Comparison of ENCODE assay signal across 8 mouse cellular contexts in genomic region chr5:74536180-74536947, GRCm38 (mm10). TPM values are rescaled to one million over a fixed set of nuclear protein-coding genes. Genes with fewer than 3 reads are reported as not detected.
DNase-seq lines count a peak whose midpoint lies in the region; ATAC-seq and TF ChIP-seq lines count a peak whose summit lies in the region.
"Had no signal": no experiment of that assay in that cellular context is flagged by ENCODE, and none has a peak within 500 bp of the region (broad histone marks: within the 10 kb centered on the region; RNA-seq: fewer than 3 reads in every experiment).

No protein-coding gene starts in this region.

- TF ChIP-seq EP300 in lung, postnatal 0 days (IDR thresholded peaks at IDR 0.05) = no peak

- no peaks in the 10 kb centered on the region for H3K36me3 ChIP-seq in lung, postnatal 0 days (ENCODE audit: insufficient read depth, low read length)
- no peaks in the 10 kb centered on the region for H3K36me3 ChIP-seq in embryonic facial prominence, embryonic 11.5 days (replicated peaks; ENCODE audit: control insufficient read depth, insufficient read depth, low read depth, low read length)
- no peaks in the 10 kb centered on the region for H3K36me3 ChIP-seq in limb, embryonic 11.5 days (ENCODE audit: control insufficient read depth, insufficient read depth, low read length)
- H3K36me3 ChIP-seq in stomach, embryonic 14.5 days (ENCODE audit: control insufficient read depth, insufficient read depth, low read length) = peaks cover 10% of the 10 kb centered on the region; the same call in 1 of the 2 replicates

- peak overlapping the region; percentile 70 for H3K4me2 ChIP-seq in lung, postnatal 0 days (replicated peaks; ENCODE audit: low read depth, low read length)
- H3K4me2 ChIP-seq in embryonic facial prominence, embryonic 11.5 days (ENCODE audit: low read depth, low read length) = peak overlapping the region; percentile 51
- peak overlapping the region; percentile 56 for H3K4me2 ChIP-seq in limb, embryonic 11.5 days (ENCODE audit: low read depth, severe bottlenecking)
- peak overlapping the region; percentile 57 for H3K4me2 ChIP-seq in stomach, embryonic 14.5 days (replicated peaks; ENCODE audit: low read depth, low read length)

- peaks cover 7% of the 10 kb centered on the region; the same call in 1 of the 2 replicates for H3K4me1 ChIP-seq in lung, postnatal 0 days (ENCODE audit: insufficient read depth, low read depth, low read length)
- H3K4me1 ChIP-seq in embryonic facial prominence, embryonic 11.5 days (ENCODE audit: control insufficient read depth, insufficient read depth, low read length) = no peaks in the 10 kb centered on the region
- 0 out of 2 replicates have a peak, but pooled peaks cover 5% of the 10 kb centered on the region for H3K4me1 ChIP-seq in limb, embryonic 11.5 days (ENCODE audit: control insufficient read depth, insufficient read depth, low read length)
- peaks cover 21% of the 10 kb centered on the region; the same call in 1 of the 2 replicates for H3K4me1 ChIP-seq in stomach, embryonic 14.5 days (ENCODE audit: control insufficient read depth, insufficient read depth, low read length)

- H3K4me3 ChIP-seq in lung, postnatal 0 days (ENCODE audit: low read depth, low read length) = peak overlapping the region; percentile 88
- peak overlapping the region; percentile 89 for H3K4me3 ChIP-seq in embryonic facial prominence, embryonic 11.5 days (ENCODE audit: low read depth, low read length)
- H3K4me3 ChIP-seq in limb, embryonic 11.5 days (ENCODE audit: low read depth, low read length) = peak overlapping the region; percentile 70
- peak overlapping the region; percentile 86 for H3K4me3 ChIP-seq in stomach, embryonic 14.5 days (ENCODE audit: low read depth, low read length)

- H3K27ac ChIP-seq in lung, postnatal 0 days (ENCODE audit: low read length) = peak overlapping the region; percentile 95
- H3K27ac ChIP-seq in embryonic facial prominence, embryonic 11.5 days (replicated peaks; ENCODE audit: low read depth, low read length) = no peak overlapping the region
- no peak overlapping the region for H3K27ac ChIP-seq in limb, embryonic 11.5 days (replicated peaks; ENCODE audit: low read depth, low read length)
- H3K27ac ChIP-seq in stomach, embryonic 14.5 days (ENCODE audit: low read length) = peak overlapping the region; percentile 95

- peak; percentile 17 for DNase-seq in lung, postnatal 0 days (ENCODE audit: low spot score)
- no peak for DNase-seq in lung, postnatal 4 days
- no peak for DNase-seq in embryonic facial prominence, embryonic 11.5 days (ENCODE audit: low spot score)
- no peak for DNase-seq in limb, embryonic 11.5 days (ENCODE audit: low spot score)
- DNase-seq in left cerebral cortex, postnatal 10 days (ENCODE audit: extremely low spot score in 1 of 2, low spot score in 2 of 2) = no peak
- DNase-seq in urinary bladder, postnatal 4 days (ENCODE audit: low spot score in 2 of 2) = no peak
- DNase-seq: kidney, adult 9 months had no signal

- H3K9ac ChIP-seq in lung, postnatal 0 days (replicated peaks; ENCODE audit: low read depth) = peak overlapping the region; percentile 96
- peak overlapping the region; percentile 98 for H3K9ac ChIP-seq in embryonic facial prominence, embryonic 11.5 days (replicated peaks; ENCODE audit: low read length)
- H3K9ac ChIP-seq in limb, embryonic 11.5 days (ENCODE audit: low read length) = peak overlapping the region; percentile 88
- H3K9ac ChIP-seq in stomach, embryonic 14.5 days (replicated peaks; ENCODE audit: low read depth, low read length) = peak overlapping the region; percentile 90

- 31% methylated on average over 12 of the region's 12 CpGs for WGBS in lung, postnatal 0 days
- WGBS in embryonic facial prominence, embryonic 11.5 days = 49% methylated on average over 12 of the region's 12 CpGs
- 55% methylated on average over 12 of the region's 12 CpGs for WGBS in limb, embryonic 11.5 days
- WGBS in stomach, embryonic 14.5 days = 35% methylated on average over 12 of the region's 12 CpGs

- ATAC-seq in lung, postnatal 0 days = no peak
- ATAC-seq in embryonic facial prominence, embryonic 11.5 days (replicated peaks; ENCODE audit: insufficient number of reproducible peaks, low FRiP score, low TSS enrichment, low read depth) = no peak
- no peak for ATAC-seq in limb, embryonic 11.5 days (ENCODE audit: insufficient number of reproducible peaks, low FRiP score, low TSS enrichment, low read depth)
- ATAC-seq in stomach, embryonic 14.5 days (ENCODE audit: insufficient number of reproducible peaks, insufficient read depth, low FRiP score, low read depth) = no peak

- no peaks in the 10 kb centered on the region for H3K9me3 ChIP-seq in lung, postnatal 0 days (ENCODE audit: low read length)
- H3K9me3 ChIP-seq in embryonic facial prominence, embryonic 11.5 days (replicated peaks; ENCODE audit: control insufficient read depth, low read length) = no peaks in the 10 kb centered on the region
- H3K9me3 ChIP-seq in limb, embryonic 11.5 days (ENCODE audit: control insufficient read depth, low read length) = no peaks in the 10 kb centered on the region
- no peaks in the 10 kb centered on the region for H3K9me3 ChIP-seq in stomach, embryonic 14.5 days (ENCODE audit: control insufficient read depth, low read depth, low read length)

- no peaks in the 10 kb centered on the region for H3K27me3 ChIP-seq in lung, postnatal 0 days (replicated peaks; ENCODE audit: insufficient read depth, low read length)
- H3K27me3 ChIP-seq in embryonic facial prominence, embryonic 11.5 days (ENCODE audit: control insufficient read depth, insufficient read depth, low read length) = no peaks in the 10 kb centered on the region
- H3K27me3 ChIP-seq in limb, embryonic 11.5 days (ENCODE audit: control insufficient read depth, insufficient read depth, low read length) = no peaks in the 10 kb centered on the region
- H3K27me3 ChIP-seq in stomach, embryonic 14.5 days (ENCODE audit: control insufficient read depth, insufficient read depth, low read length) = no peaks in the 10 kb centered on the region

- intact Hi-C loops in left cerebral cortex, postnatal 10 days (cut with DNase I) = no loop called here

- no peak for TF ChIP-seq CTCF in lung, postnatal 0 days (IDR thresholded peaks at IDR 0.05)

RNA-seq across cellular contexts. Expression of gene Fip1l1, which starts 1.1 kb away (rescaled TPM):
- polyA plus RNA-seq in lung, postnatal 0 days (2015; fragmentation: Nextera tagmentation; extraction: Ambion mirVana) = 36.6 and 45.2 TPM in 2 replicates
- 94.3 and 95.3 TPM in 2 replicates for polyA plus RNA-seq in embryonic facial prominence, embryonic 11.5 days (2014; fragmentation: Nextera tagmentation; extraction: Ambion mirVana)
- polyA plus RNA-seq in limb, embryonic 11.5 days (2014; fragmentation: Nextera tagmentation; extraction: Ambion mirVana) = 113 and 139 TPM in 2 replicates
- polyA plus RNA-seq in stomach, embryonic 14.5 days (2014; fragmentation: Nextera tagmentation; extraction: Ambion mirVana) = 88.6 and 89.0 TPM in 2 replicates
- 10 to 100 TPM; 59.4 to 62.3 TPM for total RNA-seq in left cerebral cortex, postnatal 10 days (2021)

RNA-seq across cellular contexts. Expression of gene Scfd2, which starts 4.8 kb away (rescaled TPM):
- polyA plus RNA-seq in lung, postnatal 0 days (2015; fragmentation: Nextera tagmentation; extraction: Ambion mirVana) = 10.9 and 11.4 TPM in 2 replicates
- 14.9 and 17.3 TPM in 2 replicates for polyA plus RNA-seq in embryonic facial prominence, embryonic 11.5 days (2014; fragmentation: Nextera tagmentation; extraction: Ambion mirVana)
- 15.9 and 16.6 TPM in 2 replicates for polyA plus RNA-seq in limb, embryonic 11.5 days (2014; fragmentation: Nextera tagmentation; extraction: Ambion mirVana)
- polyA plus RNA-seq in stomach, embryonic 14.5 days (2014; fragmentation: Nextera tagmentation; extraction: Ambion mirVana) = 15.0 TPM in 2 replicates
- total RNA-seq in left cerebral cortex, postnatal 10 days (2021) = 10 to 100 TPM; 25.7 to 26.6 TPM

Comparison
In these comparisons a context has a peak if more than half of its experiments do, and no peak if none do; other contexts are left out.
1. H3K27ac ChIP-seq: peak in lung, postnatal 0 days (single experiment) and stomach, embryonic 14.5 days (single experiment); none in embryonic facial prominence, embryonic 11.5 days (single experiment) and limb, embryonic 11.5 days (single experiment).
2. Peak in every context shown above with its lines, with median percentiles within 50 percentile points of each other: H3K4me2 ChIP-seq, H3K4me3 ChIP-seq and H3K9ac ChIP-seq.